Mouse (Mus musculus): ENCODE results near the gene Atp5e. TPM values are rescaled to one million over a fixed set of nuclear protein-coding genes. Genes with fewer than 3 reads are reported as not detected.
A peak's percentile ranks its signal among the peaks of the same experiment; 100 is the strongest.

Atp5e gene
- polyA plus RNA-seq, 1 experiment: 278 TPM

DNA sequence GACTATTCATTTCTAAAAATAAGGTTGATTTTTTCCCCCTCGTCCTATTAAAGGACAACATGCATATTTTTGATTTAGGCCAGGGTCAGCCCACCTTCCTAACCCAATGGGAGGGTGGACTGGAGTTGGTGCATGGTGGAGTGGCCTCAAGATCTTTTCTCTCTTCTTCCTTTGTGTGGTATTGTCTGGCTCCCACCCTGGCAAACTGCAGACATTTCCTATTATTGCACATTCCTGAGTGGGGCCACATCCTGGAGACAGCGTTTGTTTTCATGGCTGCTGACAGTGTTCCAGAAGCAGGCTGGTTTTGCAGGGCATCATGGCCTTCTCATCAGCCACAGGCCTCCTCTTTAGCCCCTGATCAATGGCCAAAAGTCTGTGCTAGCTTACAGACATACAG is 20.9 kb downstream of the Atp5e start:
- Histone ChIP-seq H3K4me1 (ENCODE audit: control insufficient read depth, insufficient read depth, low read length) (peaks cover 4% of the 10 kb centered on the region; the same call in 1 of the 2 replicates), H3K27ac (ENCODE audit: control insufficient read depth, insufficient read depth, low read depth, low read length, poor library complexity) (no peak overlapping the region), H3K4me3 (replicated peaks; ENCODE audit: control insufficient read depth, low read depth, low read length) (no peak overlapping the region)
- 57% methylated on average over 2 of the region's 2 CpGs for WGBS
- TF ChIP-seq POLR2A (IDR thresholded peaks at IDR 0.05; ENCODE audit: borderline replicate concordance, control insufficient read depth, low read depth, low read length): no peak
- TF ChIP-seq CTCF (IDR thresholded peaks at IDR 0.05; ENCODE audit: control insufficient read depth, insufficient read depth, low read length): no peak

DNA sequence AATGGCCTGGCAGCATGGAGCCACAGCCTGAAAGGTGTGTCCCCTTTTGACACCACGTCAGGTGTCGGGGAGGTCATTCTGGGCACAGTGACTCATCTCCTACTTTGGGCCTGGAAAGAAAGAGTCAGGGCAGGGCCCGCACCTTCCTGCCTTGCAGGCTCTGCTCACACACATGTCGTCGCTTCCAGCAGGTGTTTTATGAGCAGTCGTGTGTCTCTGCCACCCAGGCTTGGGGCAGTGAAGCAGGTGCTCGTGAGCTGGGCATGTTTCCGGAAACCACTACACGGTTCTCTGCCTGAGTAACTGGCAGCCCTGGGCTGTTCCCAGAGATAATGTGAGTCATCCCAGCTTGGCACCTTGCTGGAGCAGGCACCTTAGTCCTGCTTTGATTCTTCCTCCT is 21.4 kb downstream of the Atp5e start:
- no peak for TF ChIP-seq POLR2A (IDR thresholded peaks at IDR 0.05; ENCODE audit: borderline replicate concordance, control insufficient read depth, low read depth, low read length)
- TF ChIP-seq CTCF (IDR thresholded peaks at IDR 0.05; ENCODE audit: control insufficient read depth, insufficient read depth, low read length): no peak
- H3K4me1 ChIP-seq (ENCODE audit: control insufficient read depth, insufficient read depth, low read length): peaks cover 4% of the 10 kb centered on the region; the same call in 1 of the 2 replicates
- no peak overlapping the region for H3K27ac ChIP-seq (ENCODE audit: control insufficient read depth, insufficient read depth, low read depth, low read length, poor library complexity)
- WGBS: 77% methylated on average over 9 of the region's 9 CpGs
- H3K4me3 ChIP-seq (replicated peaks; ENCODE audit: control insufficient read depth, low read depth, low read length): no peak overlapping the region

DNA sequence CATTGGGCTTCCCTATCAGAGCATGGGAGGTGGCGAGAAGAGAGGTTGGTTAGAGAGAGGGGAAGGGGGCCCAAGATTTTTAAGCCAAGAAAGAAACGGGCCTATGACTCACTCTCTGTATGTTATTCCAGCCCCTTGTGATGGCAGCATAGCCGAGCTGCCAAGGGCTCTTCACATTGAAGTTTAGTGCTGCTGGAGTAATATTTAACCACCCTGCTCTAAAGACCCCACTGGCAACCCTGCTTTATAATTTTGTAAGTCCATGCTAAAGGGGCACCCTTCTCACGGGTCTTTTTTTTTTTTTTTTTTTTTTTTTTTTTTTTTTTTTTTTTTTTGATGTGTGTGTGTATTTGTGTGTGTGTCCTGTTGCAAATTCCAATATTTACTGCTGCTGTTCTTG is 22.0 kb downstream of the Atp5e start:
- Histone ChIP-seq H3K4me1 (ENCODE audit: control insufficient read depth, insufficient read depth, low read length) (peaks cover 4% of the 10 kb centered on the region; the same call in 1 of the 2 replicates), H3K27ac (ENCODE audit: control insufficient read depth, insufficient read depth, low read depth, low read length, poor library complexity) (no peak overlapping the region), H3K4me3 (replicated peaks; ENCODE audit: control insufficient read depth, low read depth, low read length) (no peak overlapping the region)
- 62% methylated on average over 4 of the region's 4 CpGs for WGBS
- TF ChIP-seq CTCF (IDR thresholded peaks at IDR 0.05; ENCODE audit: control insufficient read depth, insufficient read depth, low read length): no peak
- TF ChIP-seq POLR2A (IDR thresholded peaks at IDR 0.05; ENCODE audit: borderline replicate concordance, control insufficient read depth, low read depth, low read length): no peak

DNA sequence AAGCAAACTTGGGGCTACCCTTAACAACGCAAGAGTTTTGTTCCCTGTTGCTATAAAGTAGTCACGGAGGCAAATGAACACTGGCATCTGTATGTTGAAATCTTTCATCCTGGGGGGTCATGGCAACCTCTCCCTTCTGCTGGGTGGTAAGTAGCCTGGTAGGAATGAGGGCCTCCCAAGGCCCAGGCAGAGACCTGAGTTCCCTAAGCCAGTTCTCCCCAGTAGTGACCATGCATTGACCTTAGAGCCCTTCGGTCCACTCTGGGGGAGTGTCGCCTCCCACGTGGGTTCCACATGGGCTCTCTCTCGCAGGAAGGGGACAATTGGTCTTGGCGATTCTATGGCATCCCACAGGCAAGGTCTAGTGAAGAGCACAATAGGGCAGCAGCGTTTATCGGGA is 23.9 kb downstream of the Atp5e start:
- Histone ChIP-seq H3K27ac (ENCODE audit: control insufficient read depth, insufficient read depth, low read depth, low read length, poor library complexity) (peak overlapping the region; percentile 37; the same call in 1 of the 2 replicates), H3K4me1 (ENCODE audit: control insufficient read depth, insufficient read depth, low read length) (peaks cover 6% of the 10 kb centered on the region; the same call in 1 of the 2 replicates), H3K4me3 (replicated peaks; ENCODE audit: control insufficient read depth, low read depth, low read length) (no peak overlapping the region)
- 76% methylated on average over 9 of the region's 9 CpGs for WGBS
- TF ChIP-seq CTCF (IDR thresholded peaks at IDR 0.05; ENCODE audit: control insufficient read depth, insufficient read depth, low read length): no peak
- no peak for TF ChIP-seq POLR2A (IDR thresholded peaks at IDR 0.05; ENCODE audit: borderline replicate concordance, control insufficient read depth, low read depth, low read length)

DNA sequence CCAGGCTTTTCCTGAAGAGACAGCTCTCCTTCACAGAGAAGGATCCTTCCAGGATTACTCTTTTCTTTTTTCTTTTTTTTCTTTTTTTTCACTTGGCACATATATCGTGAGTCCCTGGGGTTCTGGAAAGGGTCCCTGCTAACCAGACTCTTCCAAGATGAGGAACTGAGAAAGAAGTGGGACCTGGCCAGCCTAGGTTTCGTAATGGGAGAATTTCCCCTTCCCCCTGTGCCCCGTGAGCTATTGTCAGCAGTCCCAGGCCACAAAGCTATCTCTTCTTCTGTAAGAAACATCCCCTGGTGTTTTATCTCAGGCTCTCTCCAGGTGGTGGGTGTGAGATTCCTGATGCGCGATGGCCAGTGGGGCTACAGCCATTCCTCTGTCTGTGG is 24.5 kb downstream of the Atp5e start:
- 9% methylated on average over 5 of the region's 5 CpGs for WGBS
- H3K27ac ChIP-seq (ENCODE audit: control insufficient read depth, insufficient read depth, low read depth, low read length, poor library complexity): peak overlapping the region; percentile 37; the same call in 1 of the 2 replicates

DNA sequence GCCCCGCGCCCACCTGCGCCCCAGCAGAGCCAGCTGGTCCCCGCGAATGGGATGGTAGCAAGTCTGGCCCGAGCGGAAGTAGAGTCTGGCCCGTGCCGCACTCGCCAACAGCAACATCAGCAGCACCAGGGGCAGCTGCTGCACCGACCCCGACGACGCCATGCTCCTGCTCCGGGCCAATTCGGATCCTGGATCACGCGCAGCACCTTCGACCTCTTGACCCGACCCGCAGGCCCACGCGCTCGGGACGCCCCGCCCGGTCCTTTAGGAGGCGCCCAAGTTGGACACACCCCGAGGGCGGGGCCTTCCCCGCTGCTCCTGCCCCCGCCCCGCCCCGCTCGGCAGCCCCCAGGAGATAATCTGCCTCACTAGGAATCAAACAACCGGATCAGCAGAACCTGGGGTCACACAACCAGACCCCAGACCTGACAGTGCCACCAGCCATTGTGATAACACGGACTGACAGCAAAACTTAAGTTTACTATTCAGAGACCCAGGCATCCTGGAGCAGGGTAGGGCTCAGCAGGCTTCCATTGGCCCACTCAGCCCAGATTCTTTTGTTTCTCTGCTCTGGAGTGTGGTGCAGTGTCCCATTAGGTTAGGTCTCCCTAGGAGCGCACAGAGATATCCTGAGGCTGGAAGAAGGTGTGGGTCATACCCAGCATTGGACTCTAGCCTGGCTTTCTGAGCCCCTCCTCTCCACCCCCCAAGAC is 25.0 kb downstream of the Atp5e start, which contains the start of gene Ctsz:
Gene Ctsz, minus strand, starts transcription at position 303 of the 713 bp plus-strand sequence.
- Histone ChIP-seq H3K27ac (ENCODE audit: control insufficient read depth, insufficient read depth, low read depth, low read length, poor library complexity) (peak within 1 kb of the TSS; percentile 80), H3K4me1 (ENCODE audit: control insufficient read depth, insufficient read depth, low read length) (peaks cover 8% of the 10 kb centered on the region; the same call in 1 of the 2 replicates), H3K4me3 (replicated peaks; ENCODE audit: control insufficient read depth, low read depth, low read length) (peak within 1 kb of the TSS; percentile 80)
- no peak for TF ChIP-seq CTCF (IDR thresholded peaks at IDR 0.05; ENCODE audit: control insufficient read depth, insufficient read depth, low read length)
- TF ChIP-seq POLR2A (IDR thresholded peaks at IDR 0.05; ENCODE audit: borderline replicate concordance, control insufficient read depth, low read depth, low read length): peak; percentile 85; the same call in 1 of the 2 replicates
- 2% methylated on average over 38 of the region's 38 CpGs for WGBS

More for the DNA sequence above, 24.5 kb downstream of the Atp5e start:
- TF ChIP-seq CTCF (IDR thresholded peaks at IDR 0.05; ENCODE audit: control insufficient read depth, insufficient read depth, low read length) (no peak), POLR2A (IDR thresholded peaks at IDR 0.05; ENCODE audit: borderline replicate concordance, control insufficient read depth, low read depth, low read length) (no peak)
- Histone ChIP-seq H3K4me1 (ENCODE audit: control insufficient read depth, insufficient read depth, low read length) (peaks cover 8% of the 10 kb centered on the region; the same call in 1 of the 2 replicates), H3K4me3 (replicated peaks; ENCODE audit: control insufficient read depth, low read depth, low read length) (no peak overlapping the region)

DNA sequence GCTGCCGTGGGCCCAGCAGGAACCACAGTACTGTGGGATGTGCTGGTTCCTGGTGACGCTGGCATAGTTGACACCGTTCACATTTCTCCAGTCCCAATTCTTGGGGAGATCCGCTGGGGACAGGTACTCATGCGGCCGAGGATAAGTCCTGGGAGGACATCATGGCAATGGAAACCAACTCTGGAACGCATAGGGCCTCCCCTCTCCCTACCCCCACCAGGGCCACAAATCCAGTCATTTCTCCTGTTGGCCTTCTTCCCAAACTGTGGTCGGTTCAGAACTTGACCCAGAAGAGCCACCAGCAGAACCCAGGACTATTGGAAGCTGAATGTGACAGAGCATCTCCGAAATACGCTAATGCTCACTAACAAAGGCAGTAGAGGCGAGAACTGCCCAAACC is 25.7 kb downstream of the Atp5e start:
- Histone ChIP-seq H3K4me3 (replicated peaks; ENCODE audit: control insufficient read depth, low read depth, low read length) (peak overlapping the region; percentile 80), H3K4me1 (ENCODE audit: control insufficient read depth, insufficient read depth, low read length) (peaks cover 6% of the 10 kb centered on the region; the same call in 1 of the 2 replicates), H3K27ac (ENCODE audit: control insufficient read depth, insufficient read depth, low read depth, low read length, poor library complexity) (peak overlapping the region; percentile 80)
- WGBS: 56% methylated on average over 11 of the region's 11 CpGs
- no peak for TF ChIP-seq CTCF (IDR thresholded peaks at IDR 0.05; ENCODE audit: control insufficient read depth, insufficient read depth, low read length)
- no peak for TF ChIP-seq POLR2A (IDR thresholded peaks at IDR 0.05; ENCODE audit: borderline replicate concordance, control insufficient read depth, low read depth, low read length)

DNA sequence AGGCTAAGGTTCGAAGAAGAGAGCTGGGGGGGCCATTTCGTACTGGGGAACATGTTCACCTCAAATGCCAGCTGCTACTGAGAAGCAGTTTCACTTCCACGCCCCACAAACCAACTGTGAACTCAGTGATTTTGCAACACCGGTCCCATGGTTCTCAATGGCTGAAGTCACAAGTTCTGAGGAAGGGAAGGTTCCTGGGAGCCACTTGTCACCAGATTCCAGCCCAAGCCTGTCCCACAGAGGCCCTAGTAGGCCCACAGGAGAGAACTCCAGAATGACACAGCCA is 26.3 kb downstream of the Atp5e start:
- TF ChIP-seq CTCF (IDR thresholded peaks at IDR 0.05; ENCODE audit: control insufficient read depth, insufficient read depth, low read length): no peak
- no peak for TF ChIP-seq POLR2A (IDR thresholded peaks at IDR 0.05; ENCODE audit: borderline replicate concordance, control insufficient read depth, low read depth, low read length)
- peak overlapping the region; percentile 80 for H3K4me3 ChIP-seq (replicated peaks; ENCODE audit: control insufficient read depth, low read depth, low read length)
- WGBS: 21% methylated on average over 4 of the region's 4 CpGs
- peaks cover 6% of the 10 kb centered on the region; the same call in 1 of the 2 replicates for H3K4me1 ChIP-seq (ENCODE audit: control insufficient read depth, insufficient read depth, low read length)
- peak overlapping the region; percentile 80 for H3K27ac ChIP-seq (ENCODE audit: control insufficient read depth, insufficient read depth, low read depth, low read length, poor library complexity)

Data from bone marrow, adult 2 months (tissue).